Mouse (Mus musculus): ENCODE data around the gene Sin3b.

The Sin3b gene

DNA sequence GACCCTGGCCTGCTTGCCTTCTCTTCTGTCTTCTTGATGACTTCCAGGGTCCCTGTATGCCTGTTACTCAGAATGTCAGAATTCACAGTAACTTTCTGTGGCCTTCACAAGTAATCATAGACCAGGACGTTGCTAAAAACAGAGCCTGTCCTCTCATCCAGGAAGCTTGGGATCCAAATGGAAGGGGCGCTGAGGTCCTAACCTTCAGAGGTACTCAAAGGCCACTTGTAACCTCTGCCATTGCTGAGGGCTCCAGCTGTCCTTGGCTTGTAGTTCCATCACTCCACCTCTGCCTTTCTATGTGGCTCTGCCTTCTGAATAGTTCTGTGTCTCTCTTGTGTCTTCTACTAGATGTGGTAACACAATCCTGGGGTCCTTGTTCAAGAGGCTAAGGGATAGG lies 30.7 kb downstream of the Sin3b start:
- DNase-seq = no peak

DNA sequence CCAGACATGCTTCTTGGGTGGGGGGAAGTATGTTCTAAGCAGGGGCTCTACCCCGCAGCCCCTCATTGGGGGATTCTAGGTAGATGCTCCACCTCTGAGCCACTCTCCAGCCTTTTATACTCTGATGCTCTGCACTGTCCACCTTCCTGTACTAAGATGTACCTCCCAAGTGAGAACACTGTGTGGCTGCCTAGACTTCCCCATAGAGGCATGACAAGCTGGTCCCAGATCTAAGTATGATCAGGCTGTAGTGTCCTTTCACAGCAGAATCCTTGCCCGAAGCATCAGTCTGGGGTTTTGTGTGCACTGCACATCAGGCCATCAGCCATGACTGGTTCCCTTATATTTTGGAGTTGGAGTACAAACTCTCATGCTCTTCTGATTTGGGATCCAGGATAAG lies 32.9 kb downstream of the Sin3b start:
- DNase-seq = no peak

DNA sequence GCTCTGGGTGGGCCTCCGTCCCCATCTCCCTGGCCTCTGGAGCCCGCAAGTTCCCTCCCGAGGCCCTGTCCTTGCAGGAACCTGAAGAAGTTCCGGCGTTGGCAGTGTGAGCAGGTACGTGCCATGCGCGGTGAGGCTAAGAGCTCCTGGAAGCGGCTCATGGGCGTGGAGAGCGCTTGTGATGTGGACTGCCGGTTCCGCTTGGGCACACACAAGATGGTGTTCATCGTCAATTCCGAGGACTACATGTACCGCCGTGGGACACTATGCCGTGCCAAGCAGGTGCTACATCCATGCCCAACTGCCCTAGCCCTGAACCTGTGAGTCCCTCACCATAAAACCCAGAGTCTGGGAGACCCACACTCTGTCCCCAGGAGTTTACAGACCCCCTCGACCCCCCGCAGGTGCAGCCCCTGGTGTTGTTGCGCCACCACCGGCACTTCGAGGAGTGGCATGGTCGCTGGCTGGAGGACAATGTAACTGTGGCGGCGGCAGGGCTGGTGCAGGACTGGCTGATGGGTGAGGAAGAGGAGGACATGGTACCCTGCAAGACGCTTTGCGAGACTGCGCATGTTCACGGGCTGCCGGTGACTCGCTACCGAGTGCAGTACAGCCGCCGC lies 33.8 kb downstream of the Sin3b start:
- no peak for DNase-seq

DNA sequence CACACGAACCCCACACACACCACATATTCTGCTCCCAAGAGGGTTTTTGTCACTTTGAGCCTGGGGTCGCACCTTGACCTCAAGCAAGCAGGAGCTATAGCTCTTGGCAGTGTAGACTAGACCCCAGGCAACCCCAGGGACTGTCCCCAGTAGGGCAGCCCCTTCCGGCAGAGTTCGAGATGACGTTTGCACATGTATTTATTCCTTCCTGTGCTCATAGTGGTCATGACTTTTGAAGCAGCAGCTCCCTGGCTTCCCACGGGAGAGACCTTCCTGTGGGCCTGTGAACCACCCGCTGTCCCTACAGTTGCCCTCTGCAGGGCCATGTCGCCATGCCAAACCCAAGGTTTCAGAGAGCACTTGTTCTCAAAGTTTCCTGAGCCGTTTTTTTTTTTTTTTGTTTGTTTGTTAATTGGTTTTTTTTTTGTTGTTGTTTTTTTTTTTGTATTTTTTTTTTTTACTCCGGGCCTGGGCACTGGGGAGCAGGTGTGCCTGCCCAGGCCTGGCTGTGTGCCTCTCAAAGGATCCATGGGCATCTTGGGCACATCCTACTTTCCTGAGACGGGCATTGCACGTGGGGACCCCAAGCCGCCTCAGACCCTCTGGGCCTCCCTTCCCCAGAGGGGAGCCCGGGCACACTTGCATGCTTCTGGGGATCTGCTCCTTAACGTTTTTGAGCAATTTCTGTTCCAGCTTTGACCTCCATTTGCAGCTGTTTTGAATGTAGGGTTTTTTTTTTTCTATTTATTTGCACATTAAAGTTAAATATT lies 34.5 kb downstream of the Sin3b start:
- no peak for DNase-seq

DNA sequence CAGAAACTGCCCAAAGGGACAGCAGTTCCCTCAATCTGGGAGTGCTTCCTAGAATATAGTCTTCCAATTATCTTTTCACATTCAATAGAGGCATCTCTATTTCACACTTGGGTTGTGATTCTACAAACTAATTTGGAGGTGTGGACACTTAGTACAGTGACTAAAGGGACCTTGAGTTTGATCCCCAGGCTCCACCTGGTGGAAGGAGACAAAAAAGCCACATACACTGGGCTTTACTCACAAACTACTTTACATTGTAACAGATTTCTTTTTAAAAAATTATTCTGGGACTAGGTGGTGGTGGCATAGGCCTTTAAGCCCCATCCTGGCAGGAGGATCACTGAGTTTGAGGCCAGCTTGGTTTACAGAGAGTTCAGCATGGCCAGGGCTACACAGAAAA lies 35.2 kb downstream of the Sin3b start:
- DNase-seq = no peak

DNA sequence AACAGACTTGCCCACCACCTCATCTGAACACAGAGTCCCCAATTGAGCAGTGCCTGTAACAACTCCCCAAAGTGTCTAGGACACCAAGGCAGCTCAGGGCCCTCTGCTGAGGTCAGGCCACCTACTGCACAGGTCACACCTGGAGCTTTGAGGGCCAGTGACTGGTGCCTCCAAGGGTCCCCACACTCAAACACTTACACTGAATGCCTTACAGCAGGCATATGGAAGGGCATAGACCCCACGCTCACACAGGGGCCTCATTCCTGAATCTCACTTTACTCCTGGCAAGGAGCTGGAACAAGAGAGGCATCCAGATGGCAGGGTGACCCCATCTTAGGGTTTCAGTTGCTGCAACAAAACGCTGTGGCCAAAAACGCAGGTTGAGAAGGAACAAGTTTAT lies 37.1 kb downstream of the Sin3b start:
- DNase-seq = no peak

DNA sequence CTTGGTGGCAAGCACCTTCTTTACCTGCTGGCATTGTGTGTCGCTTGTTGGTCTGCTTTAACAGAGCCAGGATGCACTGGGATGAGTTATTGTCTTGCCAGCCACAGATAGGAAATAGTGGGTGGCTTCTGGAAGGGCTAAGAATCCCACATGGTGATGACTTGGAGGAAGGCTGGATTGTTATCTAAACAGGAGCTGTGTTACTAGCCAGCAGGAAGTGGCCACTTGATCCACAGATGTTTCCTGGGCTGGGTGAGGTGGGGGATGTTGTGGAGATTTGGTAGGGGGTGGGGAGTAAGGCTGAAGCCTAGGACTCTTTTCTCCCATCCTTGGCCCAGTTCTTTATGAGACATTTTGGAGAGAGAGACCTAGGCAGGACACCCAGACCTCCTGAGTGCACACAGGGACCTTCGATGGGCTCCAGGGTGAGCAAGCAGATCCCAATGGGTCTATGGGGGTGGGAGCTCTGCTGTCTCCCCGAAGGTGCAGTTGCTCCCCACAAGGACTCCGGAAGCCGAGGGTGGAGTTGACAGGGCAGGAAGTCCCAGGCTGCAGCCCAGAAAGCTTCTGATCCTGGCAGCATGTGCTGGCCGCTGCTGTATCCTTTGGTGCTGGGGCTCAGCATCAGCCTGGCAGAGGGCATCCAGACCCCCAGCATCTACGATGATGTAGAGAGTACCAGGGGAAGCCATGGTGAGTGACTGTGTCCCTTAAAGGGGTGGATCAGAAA lies 38.4 kb downstream of the Sin3b start, which contains the start of gene F2rl3:
F2rl3 (plus strand) TSS at position 559 of the 730 bp plus-strand sequence.
- DNase-seq = no peak

DNA sequence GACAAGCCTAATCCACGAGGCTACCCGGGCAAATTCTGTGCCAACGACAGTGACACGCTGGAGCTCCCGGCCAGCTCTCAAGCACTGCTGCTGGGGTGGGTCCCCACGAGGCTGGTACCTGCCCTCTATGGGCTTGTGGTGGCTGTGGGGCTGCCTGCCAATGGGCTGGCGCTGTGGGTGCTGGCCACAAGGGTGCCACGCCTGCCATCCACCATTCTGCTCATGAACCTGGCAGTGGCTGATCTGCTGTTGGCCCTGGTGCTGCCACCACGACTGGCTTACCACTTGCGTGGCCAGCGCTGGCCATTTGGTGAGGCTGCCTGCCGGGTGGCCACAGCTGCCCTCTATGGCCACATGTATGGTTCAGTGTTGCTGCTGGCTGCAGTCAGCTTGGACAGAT lies 39.2 kb downstream of the Sin3b start:
- no peak for DNase-seq

DNA sequence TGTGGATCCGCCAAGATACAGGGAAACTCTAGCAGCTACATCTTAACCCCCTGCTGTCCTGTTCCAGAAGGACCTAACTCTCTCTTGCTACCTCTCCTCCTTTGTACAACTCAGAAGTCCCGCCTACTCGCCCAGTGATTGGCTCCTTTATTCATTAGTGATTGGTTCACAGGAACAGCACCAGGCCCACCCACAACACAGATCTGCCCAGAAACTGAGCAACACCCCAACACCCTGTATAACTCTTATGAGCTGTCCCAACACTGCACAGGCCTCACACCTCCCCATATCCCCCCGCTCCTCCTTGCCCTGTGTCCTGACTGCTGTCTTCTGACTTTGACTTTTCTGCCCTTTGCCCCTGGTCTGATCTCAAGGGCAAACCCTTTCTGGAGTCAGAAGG lies 42.6 kb downstream of the Sin3b start:
- no peak for DNase-seq

DNA sequence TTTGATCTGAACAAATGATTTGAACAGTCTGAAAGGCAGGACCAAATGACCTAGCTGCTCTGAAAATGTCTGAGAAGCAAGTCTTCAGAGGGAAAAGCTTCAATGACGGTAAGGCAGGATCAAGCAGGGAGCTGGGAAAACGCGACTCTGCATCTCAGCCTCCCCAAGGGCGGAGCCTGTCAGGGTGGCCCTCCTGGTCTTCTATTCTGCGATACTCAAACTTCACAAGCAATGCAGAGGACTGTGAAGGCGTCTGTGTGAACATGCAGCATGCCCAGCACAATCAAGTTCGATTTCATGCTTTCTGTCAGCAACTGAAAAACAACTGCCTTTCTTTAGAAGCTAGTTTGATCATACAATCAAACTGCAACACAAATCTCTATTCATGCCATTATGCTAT lies 43.7 kb downstream of the Sin3b start:
- DNase-seq = no peak

DNA sequence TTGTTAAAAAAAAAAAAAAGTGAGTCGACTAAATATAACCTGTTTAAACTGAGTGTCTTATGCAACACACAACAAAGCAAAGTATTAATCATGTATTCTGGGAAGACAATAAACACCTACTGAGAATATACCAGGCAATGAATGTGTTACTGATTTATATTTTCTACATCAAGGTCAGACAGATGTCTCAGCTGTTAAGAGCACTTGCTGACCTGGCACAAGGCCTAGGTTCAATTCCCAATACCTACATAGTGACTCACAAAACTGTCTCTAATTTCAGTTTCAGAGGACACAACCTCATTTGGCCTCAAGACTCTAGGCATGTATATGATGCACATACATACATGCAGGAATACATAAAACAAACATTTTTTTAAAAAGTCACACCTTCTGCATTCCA lies 54.7 kb downstream of the Sin3b start:
- no peak for DNase-seq

DNA sequence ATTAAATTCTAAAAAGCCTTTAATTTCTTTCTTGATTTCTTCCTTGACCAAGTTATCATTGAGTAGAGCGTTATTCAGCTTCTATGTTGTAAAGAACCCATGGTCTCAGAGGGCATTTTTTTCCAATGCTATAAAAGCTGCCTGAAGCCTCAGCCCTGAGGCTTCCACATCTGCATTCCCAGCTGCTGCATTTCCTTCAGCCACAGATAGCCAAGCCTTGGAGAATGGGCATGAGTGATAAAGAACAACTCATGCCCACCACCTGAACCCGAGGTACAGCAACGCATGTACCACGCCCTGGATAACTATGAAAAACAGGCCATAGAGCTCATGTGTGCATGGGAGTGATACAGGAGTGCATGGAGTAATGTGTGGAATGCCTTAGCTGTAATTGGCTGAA lies 57.6 kb downstream of the Sin3b start:
- no peak for DNase-seq

DNA sequence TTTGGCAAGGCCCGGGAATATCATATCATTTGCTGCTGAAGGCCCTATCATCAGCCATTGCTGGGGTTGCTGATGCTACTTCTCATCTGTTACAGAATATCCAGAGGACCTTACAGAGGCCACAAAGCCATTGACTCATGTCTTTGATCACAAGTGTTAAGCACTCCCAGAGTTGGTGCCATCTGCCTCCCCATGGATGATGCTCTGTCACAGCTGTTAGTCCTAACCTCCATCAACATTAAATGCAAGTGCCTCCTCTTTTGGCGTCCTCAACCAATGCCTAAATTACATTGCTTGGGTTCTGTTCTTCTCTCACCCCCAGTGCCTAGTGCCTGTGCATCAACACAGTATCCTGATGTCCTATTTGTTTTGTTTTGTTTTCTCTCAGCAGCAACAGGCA lies 78.5 kb downstream of the Sin3b start:
- no peak for DNase-seq
